Mouse (Mus musculus): ENCODE data around the gene Jakmip3.

DNA sequence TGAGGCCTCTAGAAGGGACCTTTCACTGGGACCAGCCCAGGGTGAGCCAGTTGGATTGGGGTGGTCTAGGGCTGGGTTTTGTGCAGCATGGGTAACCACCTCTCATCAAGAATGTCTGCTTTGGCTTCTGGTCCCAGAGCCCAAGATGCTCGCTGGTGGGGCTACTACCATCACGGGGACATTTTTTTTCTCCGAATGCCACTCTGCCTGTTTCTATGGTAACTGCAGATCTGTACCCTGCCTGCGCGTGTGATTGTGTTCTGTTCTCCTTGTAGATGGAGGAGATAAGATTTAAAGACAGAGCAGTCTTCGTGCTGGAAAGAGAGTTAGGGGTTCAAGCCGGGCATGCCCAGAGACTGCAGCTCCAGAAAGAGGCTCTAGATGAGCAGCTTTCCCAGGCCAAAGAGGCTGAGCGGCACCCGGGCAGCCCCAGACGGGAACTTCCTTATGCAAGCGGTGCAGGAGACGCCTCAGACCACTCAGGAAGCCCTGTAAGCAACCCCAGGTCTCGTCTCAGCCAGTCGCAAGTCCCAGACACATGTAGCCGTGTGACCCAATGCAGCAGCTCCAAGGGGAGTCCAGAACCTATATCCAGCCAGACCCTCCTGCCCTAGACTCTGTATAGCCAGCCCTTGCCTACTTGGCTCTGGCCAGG is 76.8 kb downstream of the Jakmip3 start:
- no peak for TF ChIP-seq POLR2AphosphoS2 (IDR thresholded peaks at IDR 0.05; ENCODE audit: low read length)
- TF ChIP-seq ELF1 (IDR thresholded peaks at IDR 0.05; ENCODE audit: low read depth, low read length), result no peak
- no peak for TF ChIP-seq CTCF (IDR thresholded peaks at IDR 0.05 in 2 of 3, conservative IDR thresholded peaks at IDR 0.05 in 1 of 3; ENCODE audit: control insufficient read depth in 1 of 3, insufficient read depth in 1 of 3, low read depth in 2 of 3, low read length in 3 of 3, poor library complexity in 1 of 3, severe bottlenecking in 1 of 3)
- TF ChIP-seq EP300 (IDR thresholded peaks at IDR 0.05; ENCODE audit: low read depth in 1 of 2, low read length in 2 of 2), result no peak
- TF ChIP-seq POLR2A (IDR thresholded peaks at IDR 0.05; ENCODE audit: control insufficient read depth in 1 of 2, insufficient read depth in 1 of 2, low read depth in 1 of 2, low read length in 2 of 2, poor library complexity in 1 of 2), result no peak
- no peak for TF ChIP-seq TAL1 (IDR thresholded peaks at IDR 0.05; ENCODE audit: low read length)

All from MEL (cell line).